Mouse (Mus musculus): ENCODE measurements around the gene Nodal.

DNA sequence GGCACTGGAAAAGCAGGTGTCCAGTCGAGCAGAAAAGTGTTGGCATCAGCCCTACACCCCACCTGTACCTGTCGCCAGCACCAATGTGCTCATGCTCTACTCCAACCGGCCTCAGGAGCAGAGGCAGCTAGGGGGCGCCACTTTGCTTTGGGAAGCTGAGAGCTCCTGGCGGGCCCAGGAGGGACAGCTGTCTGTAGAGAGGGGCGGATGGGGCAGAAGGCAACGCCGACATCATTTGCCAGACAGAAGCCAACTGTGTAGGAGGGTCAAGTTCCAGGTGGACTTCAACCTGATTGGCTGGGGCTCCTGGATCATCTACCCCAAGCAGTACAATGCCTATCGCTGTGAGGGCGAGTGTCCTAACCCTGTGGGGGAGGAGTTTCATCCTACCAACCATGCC, 5.5 kb downstream of the Nodal start:
- TF ChIP-seq CTCF (IDR thresholded peaks at IDR 0.05; ENCODE audit: extremely low read depth, insufficient read length, insufficient replicate concordance, low read depth, low read length) (peak; percentile 44; the same call in 1 of the 2 replicates), POLR2A (IDR thresholded peaks at IDR 0.05; ENCODE audit: low read depth, low read length) (no peak)

Measured in small intestine, adult 2 months (tissue).